Mouse (Mus musculus) liver, embryonic 15.5 days (tissue): ENCODE results near the gene Rab31. TPM values are rescaled to one million over a fixed set of nuclear protein-coding genes. Genes with fewer than 3 reads are reported as not detected.

Experiments
- ATAC-seq: fragments of 200-750 bp; cut with Nextera tagmentation; 2 replicates; pipeline ENCODE4 v1.8.0; 2017; ENCODE audit warnings: moderate number of reproducible peaks, mild to moderate bottlenecking, moderate library complexity; ENCODE audit not compliant: insufficient read depth
- H3K27ac ChIP-seq: fragments of 300-500 bp; sonication (generic); replicated peaks from 2 replicates; pipeline ENCODE4 v1.5.1; 2015; ENCODE audit warnings: mild to moderate bottlenecking, inconsistent platforms
- H3K27me3 ChIP-seq: fragments of 300-500 bp; sonication (generic); 2 replicates; pipeline ENCODE4 v1.6.1; 2015; ENCODE audit warnings: mild to moderate bottlenecking, inconsistent platforms
- H3K36me3 ChIP-seq: fragments of 300-500 bp; sonication (generic); replicated peaks from 2 replicates; pipeline ENCODE4 v1.6.1; 2015; ENCODE audit warnings: moderate library complexity, mild to moderate bottlenecking, inconsistent platforms
- H3K4me1 ChIP-seq: fragments of 300-500 bp; sonication (generic); replicated peaks from 2 replicates; pipeline ENCODE4 v1.6.1; 2015; ENCODE audit warnings: inconsistent platforms
- H3K4me2 ChIP-seq: fragments of 300-500 bp; sonication (generic); 2 replicates; pipeline ENCODE4 v1.6.1; 2015; ENCODE audit warnings: moderate library complexity, mild to moderate bottlenecking, inconsistent platforms
- H3K4me3 ChIP-seq: fragments of 300-500 bp; sonication (generic); replicated peaks from 2 replicates; pipeline ENCODE4 v1.5.1; 2015; ENCODE audit warnings: mild to moderate bottlenecking, inconsistent platforms
- H3K9ac ChIP-seq: fragments of 300-500 bp; sonication (generic); 2 replicates; pipeline ENCODE4 v1.6.1; 2015; ENCODE audit warnings: moderate library complexity, mild to moderate bottlenecking, inconsistent platforms
- H3K9me3 ChIP-seq: fragments of 300-500 bp; sonication (generic); replicated peaks from 2 replicates; pipeline ENCODE4 v1.6.1; 2016; ENCODE audit warnings: inconsistent platforms
- WGBS: fragments of 180-500 bp; shearing (Covaris S2); methylation state at CpG from one replicate; pipeline ENCODE4 v1.1.7; 2015; ENCODE audit warnings: mixed read lengths; ENCODE audit not compliant: insufficient replicate concordance; 5-methylcytosine and 5-hydroxymethylcytosine counted together
- polyA plus RNA-seq: library from polyadenylated mRNA; unstranded; fragments of >200 nt; fragmentation: Nextera tagmentation; extraction: Ambion mirVana; gene quantifications from 2 replicates; pipeline ENCODE4 v1.2.1, GENCODE M21; 2015

Gene Rab31
- polyA plus RNA-seq, 1 experiment from 2014 or later = 6.1 TPM

DNA sequence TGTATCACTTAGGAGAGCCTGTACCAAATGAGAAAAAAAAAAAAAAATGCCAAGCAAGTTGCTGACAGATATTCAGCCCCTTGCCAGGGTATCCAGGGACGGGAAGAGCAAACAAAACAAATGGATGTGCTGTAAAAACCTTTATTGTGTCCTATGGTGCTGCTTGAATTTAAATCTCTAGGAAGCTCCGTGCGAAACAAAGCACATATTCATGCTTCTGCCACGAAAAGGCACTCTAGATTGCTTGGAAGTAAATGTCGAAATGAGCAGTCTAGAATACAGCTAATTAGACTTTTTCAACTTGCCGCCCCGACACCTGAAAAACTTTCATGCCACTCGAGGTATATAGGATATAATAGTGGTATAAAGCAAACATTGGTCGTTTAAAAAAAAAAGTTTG lies 158.1 kb downstream of the Rab31 start:
- Histone ChIP-seq H3K4me3 (peak overlapping the region; percentile 97), H3K27me3 (0 out of 2 replicates have a peak, but pooled peaks cover 3% of the 10 kb centered on the region), H3K9me3 (no peaks in the 10 kb centered on the region), H3K4me1 (peaks cover 30% of the 10 kb centered on the region), H3K27ac (peak overlapping the region; percentile 98), H3K4me2 (peak overlapping the region; percentile 82), H3K36me3 (peaks cover 4% of the 10 kb centered on the region; the same call in 1 of the 2 replicates), H3K9ac (peak overlapping the region; percentile 98)
- no peak for ATAC-seq
- 5% methylated on average over 9 of the region's 9 CpGs for WGBS

DNA sequence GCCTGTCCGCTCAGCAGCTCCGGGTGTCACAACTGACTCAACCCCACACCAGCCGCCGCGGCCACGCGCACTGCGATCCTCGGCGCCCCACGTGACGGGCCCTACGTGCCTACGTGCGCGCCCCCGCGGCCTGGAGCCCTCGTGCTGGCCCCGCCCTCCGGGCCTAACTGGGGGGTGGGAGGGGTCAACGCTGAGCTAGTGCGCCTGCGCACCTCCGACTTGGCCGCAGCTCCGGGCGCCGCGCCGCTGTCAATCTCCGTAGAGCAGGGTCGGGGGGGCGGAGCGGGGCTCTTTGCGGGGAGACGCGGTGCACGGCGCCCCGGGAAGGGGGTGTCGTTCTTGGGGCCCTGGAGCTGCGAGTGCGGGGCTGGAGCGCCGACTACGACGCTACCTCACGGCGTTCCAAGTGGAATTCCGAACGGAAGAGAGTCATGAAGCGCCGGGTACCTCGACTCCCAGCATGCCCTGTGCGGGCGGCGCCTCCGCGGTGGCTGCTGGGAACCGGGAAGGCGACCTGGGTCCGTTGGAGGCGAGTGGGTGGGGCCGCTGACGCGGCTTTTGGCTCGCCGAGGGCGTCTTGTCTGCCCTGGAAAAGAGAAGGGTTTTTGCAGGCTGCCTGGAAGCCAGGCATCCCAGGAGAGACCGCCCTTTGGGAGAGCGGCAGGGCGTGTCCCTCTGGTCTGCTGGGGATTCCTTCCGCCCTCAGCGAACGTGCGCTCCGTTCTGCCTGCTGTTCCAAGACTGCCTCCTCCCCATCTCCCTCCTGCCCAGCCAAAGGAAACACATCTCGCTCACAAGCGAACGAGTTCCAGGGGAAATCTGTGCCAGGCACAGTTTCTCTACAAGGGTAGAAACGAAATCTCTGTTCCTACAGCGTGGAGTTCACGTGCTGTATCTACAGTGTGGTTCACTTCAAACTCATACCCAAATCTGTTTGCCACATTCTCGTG lies 158.8 kb downstream of the Rab31 start, which contains the start of gene Vapa:
Vapa (minus strand) TSS at position 93 of the 950 bp plus-strand sequence.
- under 1% methylated on average over 85 of the region's 85 CpGs for WGBS
- peak; percentile 86 for ATAC-seq

DNA sequence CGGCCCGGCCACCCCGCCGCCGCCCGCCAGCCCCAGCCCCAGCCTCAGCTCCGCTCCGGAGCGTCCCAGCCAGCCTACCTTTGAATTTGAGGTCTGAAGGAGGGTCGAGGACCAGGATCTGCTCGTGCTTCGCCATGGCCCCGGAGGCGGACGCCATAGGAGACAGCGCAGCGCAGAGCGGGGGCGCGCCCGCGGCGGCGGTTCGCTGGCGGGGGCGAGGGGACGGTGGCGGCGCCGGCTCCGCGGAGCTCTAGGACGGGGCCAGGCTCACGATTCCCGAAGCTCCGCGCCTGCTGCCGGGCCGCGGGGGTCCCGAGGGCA lies 159.4 kb downstream of the Rab31 start:
- H3K9me3 ChIP-seq = no peaks in the 10 kb centered on the region
- H3K4me2 ChIP-seq = peak overlapping the region; percentile 82
- H3K4me3 ChIP-seq = peak overlapping the region; percentile 97
- ATAC-seq = peak; percentile 65
- under 1% methylated on average over 42 of the region's 42 CpGs for WGBS
- H3K27ac ChIP-seq = peak overlapping the region; percentile 98
- peak overlapping the region; percentile 98 for H3K9ac ChIP-seq
- peaks cover 11% of the 10 kb centered on the region; the same call in 1 of the 2 replicates for H3K36me3 ChIP-seq
- H3K4me1 ChIP-seq = peaks cover 43% of the 10 kb centered on the region
- H3K27me3 ChIP-seq = 0 out of 2 replicates have a peak, but pooled peaks cover 3% of the 10 kb centered on the region

More for the DNA sequence above, 158.8 kb downstream of the Rab31 start, which contains the start of gene Vapa:
- peaks cover 11% of the 10 kb centered on the region; the same call in 1 of the 2 replicates for H3K36me3 ChIP-seq
- H3K9me3 ChIP-seq = no peaks in the 10 kb centered on the region
- H3K4me2 ChIP-seq = peak within 1 kb of the TSS; percentile 82
- H3K9ac ChIP-seq = peak within 1 kb of the TSS; percentile 98
- peak within 1 kb of the TSS; percentile 98 for H3K27ac ChIP-seq
- H3K4me3 ChIP-seq = peak within 1 kb of the TSS; percentile 97
- H3K27me3 ChIP-seq = 0 out of 2 replicates have a peak, but pooled peaks cover 3% of the 10 kb centered on the region
- H3K4me1 ChIP-seq = peaks cover 37% of the 10 kb centered on the region

DNA sequence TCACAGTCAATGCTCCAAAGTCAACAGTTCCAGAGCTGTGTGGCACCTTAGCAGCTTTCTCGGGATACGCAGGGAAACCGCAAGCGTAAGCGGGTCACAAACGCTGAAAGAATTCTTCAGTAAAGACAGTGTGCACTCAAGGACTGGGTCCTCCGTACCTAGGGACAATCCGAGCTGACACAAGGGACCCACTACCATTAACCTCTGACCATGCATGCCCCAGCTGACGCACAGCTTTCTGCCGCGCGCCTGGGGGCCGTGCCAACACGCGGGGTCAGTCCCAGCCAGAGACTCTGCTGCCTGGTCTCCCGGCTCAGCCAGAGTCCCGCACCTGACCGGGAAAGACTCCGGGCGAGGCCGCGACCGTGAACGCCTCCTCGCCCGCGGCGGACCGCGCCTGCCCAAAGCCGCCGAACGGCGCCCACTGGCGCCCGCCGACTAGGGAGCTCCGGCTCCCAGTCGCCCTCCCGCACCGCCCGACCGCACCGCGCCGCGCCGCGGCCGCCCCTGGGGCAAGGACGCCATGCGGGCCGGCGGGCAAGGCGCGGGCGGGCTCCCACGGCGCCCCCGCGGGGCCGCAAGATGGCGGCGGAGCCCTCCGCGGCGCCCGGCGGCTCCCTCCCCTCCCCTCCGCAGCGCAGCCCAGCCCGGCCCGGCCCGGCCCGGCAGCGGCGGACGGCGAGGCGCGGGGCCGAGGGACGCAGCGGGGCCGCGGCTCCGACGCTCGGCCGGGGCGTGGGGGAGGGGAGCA lies 160.0 kb downstream of the Rab31 start:
- Histone ChIP-seq H3K36me3 (peaks cover 11% of the 10 kb centered on the region; the same call in 1 of the 2 replicates), H3K27me3 (0 out of 2 replicates have a peak, but pooled peaks cover 3% of the 10 kb centered on the region), H3K9ac (peak overlapping the region; percentile 98), H3K27ac (peak overlapping the region; percentile 98), H3K9me3 (no peaks in the 10 kb centered on the region), H3K4me2 (peak overlapping the region; percentile 82), H3K4me1 (peaks cover 48% of the 10 kb centered on the region), H3K4me3 (peak overlapping the region; percentile 97)
- peak; percentile 52 for ATAC-seq
- under 1% methylated on average over 71 of the region's 91 CpGs for WGBS

DNA sequence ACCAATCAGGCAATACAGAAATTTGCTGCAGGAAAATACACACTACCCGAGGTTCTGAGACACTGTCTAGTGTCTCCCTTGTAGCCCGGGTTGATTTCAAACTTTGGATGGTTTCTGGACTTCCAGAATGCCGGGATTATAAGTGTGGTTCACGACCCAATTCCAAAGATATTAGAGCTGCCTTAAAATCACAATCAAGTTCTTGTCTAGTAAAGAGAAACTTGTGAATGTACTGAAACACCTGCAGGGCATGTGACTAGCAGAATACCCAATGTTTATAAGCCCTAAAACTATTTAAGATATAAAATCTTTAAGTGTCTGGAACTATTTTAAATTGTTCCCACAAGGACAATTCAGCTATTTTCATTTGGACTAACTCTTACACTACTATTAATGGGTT lies 160.8 kb downstream of the Rab31 start:
- peak overlapping the region; percentile 98; the same call in 1 of the 2 replicates for H3K9ac ChIP-seq

DNA sequence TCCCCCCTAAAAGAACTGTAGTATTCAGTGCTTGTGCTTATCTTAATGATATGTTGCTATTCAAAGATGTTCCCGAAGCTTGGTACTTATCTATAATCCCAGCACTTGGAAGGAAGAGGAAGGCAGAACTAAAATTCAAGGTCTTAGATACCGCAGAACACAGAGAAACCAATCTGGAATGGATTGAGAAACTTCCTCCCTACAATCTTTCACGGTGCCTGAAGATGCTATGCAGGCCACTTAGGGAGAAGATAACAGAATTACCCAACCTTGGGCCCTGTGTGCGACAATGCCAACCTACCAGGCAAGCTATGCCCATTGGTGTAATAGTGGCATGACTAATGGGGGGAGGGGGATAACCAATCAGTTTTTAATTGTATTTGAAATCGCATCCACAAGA lies 163.8 kb downstream of the Rab31 start:
- no peaks in the 10 kb centered on the region for H3K27me3 ChIP-seq
- H3K27ac ChIP-seq = peak overlapping the region; percentile 48
- H3K4me2 ChIP-seq = peak overlapping the region; percentile 43
- H3K36me3 ChIP-seq = peaks cover 11% of the 10 kb centered on the region; the same call in 1 of the 2 replicates
- WGBS = 19% methylated on average over 5 of the region's 5 CpGs
- H3K4me1 ChIP-seq = peaks cover 75% of the 10 kb centered on the region
- no peak for ATAC-seq
- no peak overlapping the region for H3K4me3 ChIP-seq
- no peaks in the 10 kb centered on the region for H3K9me3 ChIP-seq
- H3K9ac ChIP-seq = no peak overlapping the region

More for the DNA sequence above, 160.8 kb downstream of the Rab31 start:
- H3K9me3 ChIP-seq = no peaks in the 10 kb centered on the region
- H3K4me2 ChIP-seq = peak overlapping the region; percentile 82
- WGBS = 4% methylated on average over 4 of the region's 4 CpGs
- H3K4me3 ChIP-seq = peak overlapping the region; percentile 97
- ATAC-seq = no peak
- H3K36me3 ChIP-seq = peaks cover 11% of the 10 kb centered on the region; the same call in 1 of the 2 replicates
- H3K27ac ChIP-seq = 0 out of 2 replicates have a peak overlapping the region, but pooled peaks have one; percentile 19
- H3K27me3 ChIP-seq = 0 out of 2 replicates have a peak, but pooled peaks cover 3% of the 10 kb centered on the region
- H3K4me1 ChIP-seq = peaks cover 56% of the 10 kb centered on the region

DNA sequence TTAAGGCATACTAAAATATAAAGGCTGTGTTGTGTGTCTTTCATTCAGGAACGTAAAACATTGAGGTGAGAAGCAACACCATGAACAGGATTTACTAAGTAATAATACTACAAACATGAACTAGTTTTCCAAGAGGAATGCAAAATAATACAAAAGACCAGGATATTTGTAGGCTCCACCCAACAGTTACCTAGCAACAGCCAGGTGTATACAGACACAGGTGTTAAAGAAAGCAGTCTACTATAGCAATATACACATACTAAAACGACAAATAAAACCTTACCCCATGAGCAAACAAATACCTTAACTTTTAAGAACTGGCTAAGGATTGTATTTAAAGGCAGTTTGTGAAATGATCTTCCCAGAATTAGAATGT lies 164.3 kb downstream of the Rab31 start:
- Histone ChIP-seq H3K9me3 (no peaks in the 10 kb centered on the region), H3K4me1 (peaks cover 76% of the 10 kb centered on the region), H3K4me2 (peak overlapping the region; percentile 43), H3K36me3 (peaks cover 11% of the 10 kb centered on the region; the same call in 1 of the 2 replicates), H3K27ac (peak overlapping the region; percentile 70; the same call in 1 of the 2 replicates), H3K4me3 (no peak overlapping the region), H3K27me3 (no peaks in the 10 kb centered on the region), H3K9ac (no peak overlapping the region)
- WGBS = 67% methylated on average over 2 of the region's 2 CpGs
- ATAC-seq = no peak

DNA sequence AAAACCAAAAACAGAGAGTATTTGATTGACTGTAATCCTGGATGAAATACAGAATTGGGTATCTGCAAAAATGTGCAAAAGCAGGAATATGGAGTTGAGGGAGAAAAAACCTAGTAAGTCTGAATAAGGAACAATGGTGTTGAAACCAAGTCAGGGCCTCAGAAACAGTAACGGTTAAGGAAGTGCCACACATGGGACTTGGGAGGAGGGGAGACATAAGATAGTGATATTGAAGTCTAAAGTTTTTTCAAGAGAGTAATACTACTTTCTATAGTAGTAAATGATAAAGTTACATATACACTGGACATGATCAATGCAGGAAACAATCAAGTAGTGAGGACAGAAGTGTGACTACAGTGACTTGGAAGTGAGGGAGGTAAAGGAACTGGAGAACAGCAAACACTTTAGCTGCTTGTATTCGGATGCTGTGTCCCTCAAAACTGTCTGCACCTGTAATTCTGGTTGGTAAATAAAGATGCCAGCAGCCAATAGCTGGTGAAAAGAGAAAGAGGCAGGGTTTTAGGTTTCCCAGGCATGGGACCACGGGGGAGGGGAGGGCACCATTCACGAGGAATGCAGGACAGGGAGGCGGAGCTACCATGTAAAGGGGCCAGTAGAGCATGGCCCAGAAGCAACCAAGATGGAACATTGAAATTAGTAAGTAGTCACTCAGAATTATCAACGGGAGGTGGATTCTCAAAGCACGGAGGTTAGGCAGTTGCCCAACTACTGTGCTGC lies 164.8 kb downstream of the Rab31 start:
- no peak for ATAC-seq
- H3K9ac ChIP-seq = no peak overlapping the region
- H3K9me3 ChIP-seq = no peaks in the 10 kb centered on the region
- H3K27me3 ChIP-seq = no peaks in the 10 kb centered on the region
- WGBS = 24% methylated on average over 7 of the region's 7 CpGs
- H3K27ac ChIP-seq = peak overlapping the region; percentile 70
- H3K4me1 ChIP-seq = peaks cover 80% of the 10 kb centered on the region
- peak overlapping the region; percentile 43 for H3K4me2 ChIP-seq
- H3K4me3 ChIP-seq = no peak overlapping the region
- H3K36me3 ChIP-seq = peaks cover 11% of the 10 kb centered on the region; the same call in 1 of the 2 replicates

DNA sequence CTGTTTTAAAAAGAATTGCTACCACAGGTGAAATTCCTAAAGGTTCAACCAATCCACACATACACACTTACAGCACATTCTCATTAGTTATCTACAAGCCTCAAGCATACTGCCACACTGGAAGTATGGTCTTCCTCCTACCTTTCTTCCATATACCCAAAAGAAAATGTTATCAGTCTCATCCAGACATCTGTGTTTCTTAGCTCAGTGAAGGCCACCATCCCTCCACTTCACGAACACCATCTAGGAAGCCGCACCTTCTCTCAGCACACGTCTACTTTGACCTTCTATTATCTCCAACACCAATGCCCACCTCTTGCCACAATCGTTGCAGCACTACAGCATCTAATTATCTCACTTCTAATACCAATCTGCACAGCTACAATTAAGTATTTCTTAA lies 166.5 kb downstream of the Rab31 start:
- Histone ChIP-seq H3K36me3 (peaks cover 11% of the 10 kb centered on the region; the same call in 1 of the 2 replicates), H3K9ac (no peak overlapping the region), H3K4me3 (no peak overlapping the region), H3K27ac (peak overlapping the region; percentile 70), H3K4me1 (peaks cover 79% of the 10 kb centered on the region), H3K27me3 (no peaks in the 10 kb centered on the region), H3K9me3 (no peaks in the 10 kb centered on the region), H3K4me2 (peak overlapping the region; percentile 43)
- peak; percentile 89 for ATAC-seq
- 25% methylated on average over 4 of the region's 4 CpGs for WGBS

DNA sequence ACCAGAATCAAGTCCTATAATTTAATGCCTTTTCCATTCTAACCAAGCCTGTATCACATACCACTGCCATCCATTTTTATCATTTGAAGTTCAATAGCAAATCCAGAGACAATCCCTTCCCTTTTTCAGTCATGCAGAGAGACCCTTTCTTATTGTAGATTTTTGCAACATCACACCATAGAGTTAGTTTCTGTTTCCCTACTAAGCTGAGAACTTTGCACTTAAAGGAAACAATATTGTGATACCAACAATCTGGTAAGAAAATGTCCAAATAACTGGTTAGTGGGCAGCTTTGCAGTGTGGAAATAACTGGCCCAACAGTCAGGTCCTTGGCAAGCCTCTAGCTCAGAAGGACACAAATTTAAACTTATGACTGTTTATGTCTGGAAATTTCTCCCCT lies 167.7 kb downstream of the Rab31 start:
- no peak overlapping the region for H3K4me3 ChIP-seq
- no peaks in the 10 kb centered on the region for H3K9me3 ChIP-seq
- no peak overlapping the region for H3K9ac ChIP-seq
- ATAC-seq = no peak
- no peak overlapping the region for H3K27ac ChIP-seq
- H3K27me3 ChIP-seq = no peaks in the 10 kb centered on the region
- H3K4me2 ChIP-seq = no peak overlapping the region
- H3K4me1 ChIP-seq = peaks cover 80% of the 10 kb centered on the region
- H3K36me3 ChIP-seq = peaks cover 11% of the 10 kb centered on the region; the same call in 1 of the 2 replicates
